Mouse (Mus musculus): ENCODE results near the gene 4930562C15Rik.

DNA sequence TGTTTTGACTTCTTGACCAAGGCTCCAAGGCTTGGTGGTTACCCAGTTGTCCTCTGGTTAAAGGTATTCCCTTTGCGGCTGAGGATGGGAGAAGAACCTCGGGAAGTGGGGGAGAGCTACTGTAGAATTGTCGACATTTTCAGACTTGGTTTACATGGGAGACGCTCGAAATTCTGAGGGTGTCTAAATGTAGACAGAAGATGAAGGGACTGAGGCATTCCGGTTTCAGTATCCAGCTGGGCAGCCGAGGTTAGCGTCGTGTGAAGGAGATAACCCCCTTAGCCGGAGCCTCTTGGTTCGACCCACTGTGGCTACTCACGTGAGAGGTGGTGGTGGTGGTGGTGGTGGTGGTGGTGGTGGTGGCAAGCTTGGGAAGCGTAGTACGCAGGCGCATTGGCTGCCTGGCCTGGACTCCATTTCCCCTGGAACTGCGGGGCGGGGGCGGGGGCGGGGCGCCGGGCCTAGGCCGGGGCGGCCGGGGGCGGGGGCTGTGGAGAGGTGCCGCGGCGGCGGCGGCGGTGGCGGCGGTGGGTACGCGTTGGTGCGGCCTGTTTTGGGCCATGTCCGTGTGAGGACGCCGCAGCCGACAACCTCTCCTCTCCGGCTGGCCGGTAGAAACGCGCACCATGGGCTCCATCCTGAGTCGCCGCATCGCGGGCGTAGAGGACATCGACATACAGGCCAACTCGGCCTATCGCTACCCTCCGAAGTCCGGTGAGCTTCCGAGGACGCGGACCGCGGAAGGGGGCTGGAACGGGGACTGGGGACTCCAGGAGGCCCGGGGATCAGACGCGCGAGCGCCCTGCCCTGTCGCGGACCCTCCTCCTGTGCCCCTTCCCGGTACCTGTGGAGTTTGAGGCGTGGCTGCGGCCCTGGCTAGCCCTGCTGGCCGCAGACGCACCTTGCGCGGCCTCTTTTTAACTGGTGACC lies 50.8 kb downstream of the 4930562C15Rik start, which contains the start of gene Mgrn1:
- TF ChIP-seq POLR2A (IDR thresholded peaks at IDR 0.05; ENCODE audit: low read depth, low read length) (no peak), CTCF (IDR thresholded peaks at IDR 0.05; ENCODE audit: extremely low read depth, insufficient read length, insufficient replicate concordance, low read depth, low read length) (no peak)

All from small intestine, adult 2 months (tissue).